Mouse (Mus musculus) myocyte (in vitro differentiated cells): ENCODE data around the gene Pdzd2. TPM values are rescaled to one million over a fixed set of nuclear protein-coding genes. Genes with fewer than 3 reads are reported as not detected.

Source experiments
- H3K27me3 ChIP-seq: one replicate; pipeline ENCODE4 v1.6.1; 2011; ENCODE audit not compliant: control insufficient read depth, insufficient read depth, insufficient read length
- H3K36me3 ChIP-seq: one replicate; pipeline ENCODE4 v1.6.1; 2011; ENCODE audit not compliant: control insufficient read depth, insufficient read depth
- H3K4me2 ChIP-seq: one replicate; pipeline ENCODE4 v1.6.1; 2011; ENCODE audit warnings: low read depth, control low read depth
- H3K4me3 ChIP-seq: one replicate; pipeline ENCODE4 v1.5.1; 2011; ENCODE audit warnings: mild to moderate bottlenecking, control low read depth, moderate library complexity
- H3K79me2 ChIP-seq: one replicate; pipeline ENCODE4 v1.6.1; 2011; ENCODE audit not compliant: control insufficient read depth, insufficient read depth
- H3ac ChIP-seq: one replicate; pipeline ENCODE4 v1.6.1; 2011; ENCODE audit not compliant: control insufficient read depth, insufficient read length
- CEBPB ChIP-seq: IDR thresholded peaks from 2 replicates; pipeline ENCODE4 v1.6.1; 2011; ENCODE audit warnings: mild to moderate bottlenecking, moderate library complexity; ENCODE audit not compliant: poor library complexity, insufficient read depth, severe bottlenecking
- E2F4 ChIP-seq: IDR thresholded peaks from one replicate; pipeline ENCODE4 v1.6.1; 2011; ENCODE audit warnings: mild to moderate bottlenecking, control low read depth, moderate library complexity; ENCODE audit not compliant: insufficient read depth
- MAX ChIP-seq: IDR thresholded peaks from one replicate; pipeline ENCODE4 v1.6.1; 2011; ENCODE audit warnings: low read depth, mild to moderate bottlenecking, control low read depth
- MYOD1 ChIP-seq, 3 experiments: IDR thresholded peaks; one replicate each; pipeline ENCODE4 v1.6.1; 2011; ENCODE audit warnings: control low read depth in 2 of 3, low read depth in 2 of 3, mild to moderate bottlenecking in 2 of 3, moderate library complexity in 1 of 3; ENCODE audit not compliant: insufficient read length in 2 of 3, control insufficient read depth in 1 of 3
- MYOG ChIP-seq, 3 experiments: IDR thresholded peaks; one replicate each; pipeline ENCODE4 v1.6.1; 2011; ENCODE audit warnings: control low read depth in 2 of 3, low read depth in 2 of 3, mild to moderate bottlenecking in 2 of 3; ENCODE audit not compliant: insufficient read length in 2 of 3, control insufficient read depth in 1 of 3, insufficient read depth in 1 of 3
- POLR2A ChIP-seq: IDR thresholded peaks from one replicate; pipeline ENCODE4 v1.6.1; 2011; ENCODE audit warnings: low read depth, mild to moderate bottlenecking, control low read depth, moderate library complexity; ENCODE audit not compliant: insufficient read length
- POLR2AphosphoS2 ChIP-seq: IDR thresholded peaks from one replicate; pipeline ENCODE4 v1.6.1; 2011; ENCODE audit warnings: low read depth, control low read depth; ENCODE audit not compliant: insufficient read length
- REST ChIP-seq: IDR thresholded peaks from one replicate; pipeline ENCODE4 v1.6.1; 2011; ENCODE audit warnings: mild to moderate bottlenecking, control low read depth, moderate library complexity; ENCODE audit not compliant: insufficient read depth, insufficient read length
- SRF ChIP-seq: IDR thresholded peaks from one replicate; pipeline ENCODE4 v1.6.1; 2011; ENCODE audit warnings: low read depth; ENCODE audit not compliant: control insufficient read depth, insufficient read length
- TCF12 ChIP-seq: IDR thresholded peaks from one replicate; pipeline ENCODE4 v1.6.1; 2011; ENCODE audit warnings: mild to moderate bottlenecking, control low read depth; ENCODE audit not compliant: poor library complexity, insufficient read depth, severe bottlenecking
- TCF3 ChIP-seq: IDR thresholded peaks from one replicate; pipeline ENCODE4 v1.6.1; 2011; ENCODE audit warnings: low read depth, control low read depth; ENCODE audit not compliant: insufficient read length
- USF1 ChIP-seq: IDR thresholded peaks from one replicate; pipeline ENCODE4 v1.6.1; 2011; ENCODE audit warnings: low read depth, mild to moderate bottlenecking, control low read depth, moderate library complexity
- polyA plus RNA-seq: library from polyadenylated mRNA; unstranded; fragments of >200 nt; fragmentation: generic; extraction: Trizol; gene quantifications from one replicate; pipeline ENCODE4 v1.2.1, GENCODE M21; 2012; ENCODE audit warnings: missing spikeins

The Pdzd2 gene
- polyA plus RNA-seq, 1 experiment = 0.01 TPM

- Histone ChIP-seq H3K27me3 (peaks cover 22% of the 10 kb centered on the region), H3K36me3 (no peaks in the 10 kb centered on the region), H3K4me3 (no peak overlapping the region), H3K4me2 (no peak overlapping the region), H3ac (no peak overlapping the region), H3K79me2 (no peaks in the 10 kb centered on the region)
- TF ChIP-seq CEBPB (no peak), TCF12 (no peak), E2F4 (no peak), POLR2AphosphoS2 (no peak), POLR2A (no peak), TCF3 (no peak), MYOD1 (IDR thresholded peaks at IDR 0.05; ENCODE audit: control insufficient read depth in 1 of 3, insufficient read length in 2 of 3, low read depth in 2 of 3) (no peak), MYOG (IDR thresholded peaks at IDR 0.05; ENCODE audit: control insufficient read depth in 1 of 3, insufficient read depth in 1 of 3, insufficient read length in 2 of 3, low read depth in 2 of 3) (no peak)
Observed at GRCm38 (mm10) chr15:12414696-12415095, 325.0 kb downstream of the Pdzd2 start.

DNA sequence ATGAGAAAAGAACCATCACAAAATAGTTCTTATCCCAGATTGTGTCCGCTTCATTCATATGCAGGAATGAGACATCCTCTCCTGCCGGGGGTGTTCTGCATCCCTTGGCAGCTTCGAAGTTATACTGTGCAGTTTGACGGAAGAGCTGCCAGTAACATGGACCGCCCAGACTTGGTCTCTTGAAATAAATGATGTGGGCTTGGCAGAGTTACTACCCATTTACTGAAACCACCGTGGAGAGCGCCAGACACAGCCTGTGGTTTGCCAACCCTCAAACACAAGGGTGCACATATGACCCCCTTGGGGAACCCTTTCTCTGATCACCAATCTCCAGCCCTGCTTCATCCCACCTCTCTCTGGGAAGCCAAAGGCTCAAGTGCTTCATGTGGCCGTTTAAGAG is 331.5 kb downstream of the Pdzd2 start:
- Histone ChIP-seq H3K4me3 (no peak overlapping the region), H3K4me2 (no peak overlapping the region), H3ac (no peak overlapping the region), H3K36me3 (no peaks in the 10 kb centered on the region), H3K27me3 (no peaks in the 10 kb centered on the region), H3K79me2 (no peaks in the 10 kb centered on the region)
- no peak for TF ChIP-seq POLR2AphosphoS2
- no peak for TF ChIP-seq SRF
- TF ChIP-seq MYOG (IDR thresholded peaks at IDR 0.05; ENCODE audit: control insufficient read depth in 1 of 3, insufficient read depth in 1 of 3, insufficient read length in 2 of 3, low read depth in 2 of 3) = no peak
- TF ChIP-seq MAX = no peak
- TF ChIP-seq MYOD1 (IDR thresholded peaks at IDR 0.05; ENCODE audit: control insufficient read depth in 1 of 3, insufficient read length in 2 of 3, low read depth in 2 of 3) = no peak
- no peak for TF ChIP-seq REST
- no peak for TF ChIP-seq POLR2A
- no peak for TF ChIP-seq TCF12
- no peak for TF ChIP-seq USF1
- TF ChIP-seq E2F4 = no peak
- TF ChIP-seq CEBPB = no peak
- no peak for TF ChIP-seq TCF3

DNA sequence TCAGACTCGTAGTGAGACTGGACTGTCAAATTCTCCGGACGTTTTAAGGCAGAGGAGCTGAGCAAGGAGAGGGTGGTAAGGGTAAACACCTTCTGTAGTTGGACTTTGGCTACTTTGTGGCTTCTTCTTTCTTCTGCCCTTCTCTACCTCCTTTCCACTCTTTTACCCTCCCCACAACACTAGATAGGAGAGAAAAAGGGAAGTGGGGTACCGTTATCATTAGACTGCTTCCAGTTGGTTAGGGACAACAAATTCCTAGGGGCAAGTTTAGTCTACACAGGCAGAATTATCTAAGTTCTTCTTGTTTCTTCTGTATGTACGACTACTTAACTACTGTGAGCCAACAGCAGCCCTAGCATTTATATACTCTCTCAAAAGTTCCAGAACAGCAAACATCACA is 334.1 kb downstream of the Pdzd2 start:
- Histone ChIP-seq H3ac (no peak overlapping the region), H3K4me2 (no peak overlapping the region), H3K4me3 (no peak overlapping the region), H3K27me3 (peaks cover 8% of the 10 kb centered on the region), H3K36me3 (no peaks in the 10 kb centered on the region), H3K79me2 (no peaks in the 10 kb centered on the region)
- no peak for TF ChIP-seq USF1
- TF ChIP-seq TCF12 = no peak
- no peak for TF ChIP-seq SRF
- no peak for TF ChIP-seq TCF3
- no peak for TF ChIP-seq MYOG (IDR thresholded peaks at IDR 0.05; ENCODE audit: control insufficient read depth in 1 of 3, insufficient read depth in 1 of 3, insufficient read length in 2 of 3, low read depth in 2 of 3)
- no peak for TF ChIP-seq E2F4
- TF ChIP-seq CEBPB = no peak
- no peak for TF ChIP-seq REST
- no peak for TF ChIP-seq MAX
- TF ChIP-seq MYOD1 (IDR thresholded peaks at IDR 0.05; ENCODE audit: control insufficient read depth in 1 of 3, insufficient read length in 2 of 3, low read depth in 2 of 3) = no peak
- TF ChIP-seq POLR2AphosphoS2 = no peak
- no peak for TF ChIP-seq POLR2A

DNA sequence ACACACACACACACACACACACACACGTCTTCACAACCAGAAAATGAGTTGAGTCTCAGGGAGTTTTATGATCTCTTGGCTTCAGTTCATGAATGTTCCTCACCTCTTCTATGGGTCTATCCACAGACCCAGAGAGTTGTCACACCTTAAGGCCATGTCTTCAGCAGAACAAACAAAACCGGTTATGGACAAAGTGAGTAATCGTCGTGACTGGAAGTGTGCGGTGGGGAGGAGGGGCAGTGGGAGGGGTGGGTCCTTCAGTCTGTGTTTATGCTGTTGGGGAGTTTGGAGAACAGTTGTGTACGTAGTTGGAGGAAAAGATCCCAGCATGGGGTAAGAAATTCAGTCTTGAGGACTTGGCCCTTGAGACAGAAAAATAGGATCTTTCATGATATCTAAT is 342.7 kb downstream of the Pdzd2 start:
- Histone ChIP-seq H3K4me2 (no peak overlapping the region), H3K79me2 (no peaks in the 10 kb centered on the region), H3K4me3 (no peak overlapping the region), H3ac (no peak overlapping the region), H3K36me3 (no peaks in the 10 kb centered on the region), H3K27me3 (peaks cover 10% of the 10 kb centered on the region)
- TF ChIP-seq SRF = no peak
- no peak for TF ChIP-seq MAX
- TF ChIP-seq E2F4 = no peak
- no peak for TF ChIP-seq MYOG (IDR thresholded peaks at IDR 0.05; ENCODE audit: control insufficient read depth in 1 of 3, insufficient read depth in 1 of 3, insufficient read length in 2 of 3, low read depth in 2 of 3)
- no peak for TF ChIP-seq POLR2A
- TF ChIP-seq USF1 = no peak
- no peak for TF ChIP-seq POLR2AphosphoS2
- no peak for TF ChIP-seq CEBPB
- no peak for TF ChIP-seq REST
- TF ChIP-seq TCF3 = no peak
- no peak for TF ChIP-seq MYOD1 (IDR thresholded peaks at IDR 0.05; ENCODE audit: control insufficient read depth in 1 of 3, insufficient read length in 2 of 3, low read depth in 2 of 3)
- TF ChIP-seq TCF12 = no peak

DNA sequence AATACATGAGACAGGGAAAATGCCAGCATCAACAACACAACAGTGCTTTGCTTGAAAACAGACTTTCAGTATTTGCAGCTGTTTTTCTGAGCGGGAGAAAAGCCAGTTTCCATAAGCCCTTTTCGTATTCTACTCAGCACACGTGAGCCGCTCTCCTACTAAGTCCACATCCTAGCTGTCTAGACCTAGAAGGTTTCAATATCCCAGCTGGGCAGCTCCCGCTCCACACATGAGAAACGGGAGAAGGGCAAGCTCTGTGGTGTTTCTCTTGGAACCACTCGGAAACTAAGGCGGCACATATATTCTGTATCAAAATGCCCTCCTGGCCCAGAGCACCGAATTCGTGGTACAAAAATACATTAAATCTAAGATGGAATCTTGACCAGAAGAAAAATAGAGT is 345.0 kb downstream of the Pdzd2 start:
- H3K4me3 ChIP-seq = no peak overlapping the region
- no peaks in the 10 kb centered on the region for H3K79me2 ChIP-seq

More for the DNA sequence above, 345.0 kb downstream of the Pdzd2 start:
- TF ChIP-seq POLR2A (no peak), REST (no peak)
- peaks cover 8% of the 10 kb centered on the region for H3K27me3 ChIP-seq
- no peaks in the 10 kb centered on the region for H3K36me3 ChIP-seq
- no peak overlapping the region for H3K4me2 ChIP-seq
- no peak overlapping the region for H3ac ChIP-seq
